Mouse (Mus musculus): ENCODE data around the gene Gm10409.
"Not testable (repeated sequence)": the region's sequence is repeated elsewhere in the genome, so short reads cannot be mapped to it uniquely, and the experiment has no call there.

Gene Gm10409

GRCm38 (mm10) chr14:3412314-3412713 is at the start of gene Gm10409:
Gm10409 (plus strand) TSS chr14:3412614.
- DNase-seq (ENCODE audit: low read depth in 2 of 2, low spot score in 2 of 2), result not testable (repeated sequence)

GRCm38 (mm10) chr14:3394793-3395192 is 17.6 kb upstream of the Gm10409 start, which contains the start of gene Gm10413:
Gm10413 (plus strand) TSS chr14:3395093.
- not testable (repeated sequence) for DNase-seq (ENCODE audit: low read depth in 2 of 2, low spot score in 2 of 2)

DNA sequence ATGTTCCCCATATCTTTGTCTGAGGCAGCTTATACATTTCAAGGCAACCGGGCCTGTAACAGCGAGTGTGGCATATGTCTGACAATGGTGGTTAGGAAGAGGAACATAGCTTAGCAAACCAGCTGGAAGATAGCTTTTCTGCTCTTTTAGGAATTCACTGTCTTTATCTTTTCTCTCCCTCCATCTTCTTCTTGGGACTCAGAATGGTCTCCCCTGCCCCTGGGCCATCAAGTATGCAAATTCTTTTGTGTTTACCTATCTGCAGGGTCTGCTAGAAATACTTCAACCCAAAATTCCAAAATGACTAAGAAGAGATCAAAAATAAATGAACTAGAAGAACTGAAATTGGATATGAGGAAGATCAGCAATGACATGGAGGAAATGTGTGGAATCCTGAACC is 15.4 kb downstream of the Gm10409 start, which contains the start of gene Gm3005:
Gene Gm3005 (plus strand): TSS at position 301 of the 400 bp plus-strand sequence.
- DNase-seq (ENCODE audit: low read depth in 2 of 2, low spot score in 2 of 2), result not testable (repeated sequence)

- DNase-seq (ENCODE audit: low read depth in 2 of 2, low spot score in 2 of 2), result not testable (repeated sequence)
These were observed 36.7 kb downstream of the Gm10409 start, which contains the start of gene Gm10408 for GRCm38 (mm10) chr14:3449079-3449478. Gm10408 (plus strand) TSS chr14:3449379.
